Mouse (Mus musculus) midbrain, embryonic 14.5 days (tissue): ENCODE data around the gene Pole. TPM values are rescaled to one million over a fixed set of nuclear protein-coding genes. Genes with fewer than 3 reads are reported as not detected.

Source experiments
- ATAC-seq: fragments of 200-750 bp; cut with Nextera tagmentation; 2 replicates; pipeline ENCODE4 v1.8.0; 2017; ENCODE audit warnings: moderate number of reproducible peaks, moderate library complexity; ENCODE audit not compliant: low FRiP score, low TSS enrichment
- DNase-seq: peaks from one replicate; pipeline ENCODE4 v3.0.0-alpha.2; 2015
- H3K27ac ChIP-seq: fragments of 300-500 bp; sonication (generic); replicated peaks from 2 replicates; pipeline ENCODE4 v1.5.1; 2014; ENCODE audit warnings: mild to moderate bottlenecking, low read depth, low read length, moderate library complexity
- H3K27me3 ChIP-seq: fragments of 300-500 bp; sonication (generic); 2 replicates; pipeline ENCODE4 v1.6.1; 2014; ENCODE audit warnings: low read length, control low read depth, mixed read lengths; ENCODE audit not compliant: control insufficient read depth, insufficient read depth
- H3K36me3 ChIP-seq: fragments of 300-500 bp; sonication (generic); 2 replicates; pipeline ENCODE4 v1.6.1; 2014; ENCODE audit warnings: low read length, control low read depth; ENCODE audit not compliant: control insufficient read depth, insufficient read depth
- H3K4me1 ChIP-seq: fragments of 300-500 bp; sonication (generic); 2 replicates; pipeline ENCODE4 v1.6.1; 2014; ENCODE audit warnings: mild to moderate bottlenecking, antibody characterized with exemption, low read length, control low read depth; ENCODE audit not compliant: control insufficient read depth, insufficient read depth
- H3K4me2 ChIP-seq: fragments of 300-500 bp; sonication (generic); 2 replicates; pipeline ENCODE4 v1.6.1; 2014; ENCODE audit warnings: mild to moderate bottlenecking, low read length, moderate library complexity
- H3K4me3 ChIP-seq: fragments of 300-500 bp; sonication (generic); replicated peaks from 2 replicates; pipeline ENCODE4 v1.5.1; 2014; ENCODE audit warnings: low read depth, low read length
- H3K9ac ChIP-seq: fragments of 300-500 bp; sonication (generic); replicated peaks from 2 replicates; pipeline ENCODE4 v1.6.1; 2014; ENCODE audit warnings: mild to moderate bottlenecking, low read length, moderate library complexity
- H3K9me3 ChIP-seq: fragments of 300-500 bp; sonication (generic); 2 replicates; pipeline ENCODE4 v1.6.1; 2016; ENCODE audit warnings: low read length, control low read depth, mixed read lengths; ENCODE audit not compliant: control insufficient read depth
- WGBS: fragments of 180-500 bp; shearing (Covaris S2); extraction: QIAGEN DNeasy Blood & Tissue Kit; methylation state at CpG from one replicate; pipeline ENCODE4 v1.1.7; 2014; 5-methylcytosine and 5-hydroxymethylcytosine counted together
- polyA plus RNA-seq: library from polyadenylated mRNA; unstranded; fragments of >200 nt; fragmentation: Nextera tagmentation; extraction: Ambion mirVana; gene quantifications from 2 replicates; pipeline ENCODE4 v1.2.1, GENCODE M21; 2014

Pole gene
- polyA plus RNA-seq, 1 experiment from 2014 or later: 8.4 TPM

DNA sequence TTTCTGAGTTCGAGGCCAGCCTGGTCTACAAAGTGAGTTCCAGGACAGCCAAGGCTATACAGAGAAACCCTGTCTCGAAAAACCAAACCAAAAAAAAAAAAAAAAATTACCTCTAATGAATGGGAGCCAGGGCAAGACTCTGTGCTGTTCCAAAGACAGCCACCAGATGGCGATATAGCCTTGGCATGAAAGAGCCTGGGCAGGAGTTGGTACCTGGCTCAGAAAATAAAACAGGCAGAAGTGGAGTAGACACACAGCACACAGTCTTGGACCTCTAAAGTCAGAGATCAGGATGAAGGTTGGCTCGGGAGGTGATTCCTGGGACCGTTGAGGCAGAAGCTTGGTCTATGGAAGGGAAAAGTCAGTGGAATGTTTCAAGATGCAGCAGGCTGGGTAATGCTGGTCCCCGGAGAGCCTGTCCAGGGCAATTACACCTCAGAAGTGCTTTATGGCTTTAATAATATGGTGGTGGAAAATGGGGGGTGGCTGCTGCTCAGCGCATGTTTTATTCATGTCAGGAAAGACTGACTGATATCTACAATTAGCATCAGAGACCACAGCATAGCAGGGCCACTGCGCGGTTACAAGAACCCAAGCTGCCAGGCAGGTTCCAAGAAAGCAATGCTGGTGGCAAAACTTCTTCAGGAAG is 71.5 kb downstream of the Pole start:
- H3K4me3 ChIP-seq: no peak overlapping the region
- no peaks in the 10 kb centered on the region; the same call in 1 of the 2 replicates for H3K27me3 ChIP-seq
- H3K9me3 ChIP-seq: no peaks in the 10 kb centered on the region
- H3K36me3 ChIP-seq: peaks cover 4% of the 10 kb centered on the region; the same call in 1 of the 2 replicates
- 33% methylated on average over 9 of the region's 9 CpGs for WGBS
- DNase-seq: peak; percentile 94
- no peak overlapping the region for H3K9ac ChIP-seq
- no peak overlapping the region for H3K4me2 ChIP-seq
- no peaks in the 10 kb centered on the region for H3K4me1 ChIP-seq
- H3K27ac ChIP-seq: no peak overlapping the region
- peak; percentile 50; the same call in 1 of the 2 replicates for ATAC-seq

DNA sequence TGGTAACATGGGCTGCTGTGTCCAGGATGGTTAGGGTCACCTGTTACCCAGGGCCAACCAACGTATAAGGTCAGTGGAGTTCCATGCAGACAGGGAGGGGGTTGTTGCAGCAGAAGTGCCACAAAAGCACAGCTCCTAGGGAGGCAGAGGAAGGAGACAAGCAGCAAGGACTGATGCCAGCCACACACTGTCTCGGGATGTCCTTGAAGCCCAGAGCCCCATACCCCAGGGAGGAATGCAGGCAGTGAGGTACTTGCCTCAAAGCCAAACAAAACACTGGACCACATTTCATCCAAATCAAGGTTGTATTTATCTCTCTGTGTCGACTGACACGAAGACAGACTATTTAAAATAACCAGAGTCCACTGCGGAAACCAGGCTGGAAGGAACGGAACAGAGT is 75.4 kb downstream of the Pole start:
- DNase-seq (no peak), ATAC-seq (no peak)
- no peak overlapping the region for H3K4me3 ChIP-seq
- no peak overlapping the region for H3K9ac ChIP-seq
- no peaks in the 10 kb centered on the region; the same call in 1 of the 2 replicates for H3K27me3 ChIP-seq
- no peak overlapping the region for H3K27ac ChIP-seq
- no peaks in the 10 kb centered on the region for H3K9me3 ChIP-seq
- no peak overlapping the region for H3K4me2 ChIP-seq
- WGBS: 87% methylated on average over 6 of the region's 6 CpGs
- 0 out of 2 replicates have a peak, but pooled peaks cover 9% of the 10 kb centered on the region for H3K4me1 ChIP-seq
- H3K36me3 ChIP-seq: peaks cover 19% of the 10 kb centered on the region

DNA sequence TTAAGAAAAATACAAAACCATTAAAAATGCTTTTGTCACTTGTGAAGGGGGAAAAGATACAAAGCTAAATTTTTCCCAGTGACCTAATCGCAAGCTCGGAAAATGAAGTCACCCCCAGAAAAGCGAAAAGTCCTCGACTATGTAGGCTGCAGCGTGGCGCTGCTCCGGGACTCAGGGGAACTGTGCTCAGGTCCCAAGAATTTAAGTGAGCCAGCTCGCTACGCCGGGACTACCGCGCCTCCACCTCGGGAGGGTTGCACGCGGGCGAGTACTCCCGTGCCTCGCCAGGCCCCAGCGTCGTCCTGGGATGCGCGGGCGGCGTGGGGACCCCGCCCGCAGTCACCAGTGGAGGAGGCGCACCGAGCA is 76.7 kb downstream of the Pole start:
- ATAC-seq (0 out of 2 replicates have a peak, but pooled peaks have one; percentile 7), DNase-seq (no peak)
- Histone ChIP-seq H3K36me3 (peaks cover 26% of the 10 kb centered on the region), H3K9ac (peak overlapping the region; percentile 62), H3K4me1 (0 out of 2 replicates have a peak, but pooled peaks cover 9% of the 10 kb centered on the region), H3K4me2 (peak overlapping the region; percentile 80), H3K4me3 (peak overlapping the region; percentile 38), H3K27ac (peak overlapping the region; percentile 32; the same call in 1 of the 2 replicates), H3K27me3 (no peaks in the 10 kb centered on the region; the same call in 1 of the 2 replicates), H3K9me3 (no peaks in the 10 kb centered on the region)
- 2% methylated on average over 28 of the region's 28 CpGs for WGBS

DNA sequence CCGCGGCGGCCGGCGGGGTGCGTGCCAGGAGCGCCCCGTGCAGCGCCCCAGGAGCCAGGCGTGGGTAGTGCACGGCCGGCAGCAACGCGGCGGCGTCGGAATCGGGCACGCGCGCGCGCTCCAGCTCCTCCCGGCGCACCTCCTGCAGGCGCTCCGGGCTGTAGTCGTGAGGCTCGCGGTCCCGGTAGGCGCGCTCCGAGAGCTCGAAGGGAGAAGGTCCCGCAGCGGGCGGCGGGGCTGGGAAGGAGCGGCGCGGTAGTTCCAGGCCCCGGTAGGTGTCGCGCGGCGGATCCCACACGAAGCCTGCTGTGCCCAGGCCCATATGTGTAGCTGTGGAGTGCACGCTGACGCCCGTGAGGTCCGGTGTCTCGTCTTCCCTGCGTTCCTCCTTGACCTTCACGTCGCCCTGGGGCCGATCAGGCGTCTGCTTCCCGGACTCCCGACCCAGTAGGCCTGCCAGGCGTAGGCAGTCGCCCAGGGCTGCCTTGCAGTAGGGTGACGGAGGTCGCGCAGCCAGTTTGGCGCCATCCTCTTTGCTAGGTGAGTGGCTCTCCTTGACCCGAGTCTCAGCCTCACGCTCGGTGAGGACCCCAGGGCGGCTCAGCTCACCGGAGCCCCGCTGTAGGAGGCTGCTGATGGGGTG is 77.2 kb downstream of the Pole start:
- H3K9ac ChIP-seq: peak overlapping the region; percentile 62
- ATAC-seq (peak; percentile 82), DNase-seq (peak; percentile 88)
- peak overlapping the region; percentile 38 for H3K4me3 ChIP-seq
- H3K4me2 ChIP-seq: peak overlapping the region; percentile 80
- peaks cover 29% of the 10 kb centered on the region for H3K36me3 ChIP-seq
- H3K27ac ChIP-seq: peak overlapping the region; percentile 32; the same call in 1 of the 2 replicates
- no peaks in the 10 kb centered on the region for H3K9me3 ChIP-seq
- H3K4me1 ChIP-seq: 0 out of 2 replicates have a peak, but pooled peaks cover 9% of the 10 kb centered on the region
- 1% methylated on average over 72 of the region's 72 CpGs for WGBS
- no peaks in the 10 kb centered on the region; the same call in 1 of the 2 replicates for H3K27me3 ChIP-seq

DNA sequence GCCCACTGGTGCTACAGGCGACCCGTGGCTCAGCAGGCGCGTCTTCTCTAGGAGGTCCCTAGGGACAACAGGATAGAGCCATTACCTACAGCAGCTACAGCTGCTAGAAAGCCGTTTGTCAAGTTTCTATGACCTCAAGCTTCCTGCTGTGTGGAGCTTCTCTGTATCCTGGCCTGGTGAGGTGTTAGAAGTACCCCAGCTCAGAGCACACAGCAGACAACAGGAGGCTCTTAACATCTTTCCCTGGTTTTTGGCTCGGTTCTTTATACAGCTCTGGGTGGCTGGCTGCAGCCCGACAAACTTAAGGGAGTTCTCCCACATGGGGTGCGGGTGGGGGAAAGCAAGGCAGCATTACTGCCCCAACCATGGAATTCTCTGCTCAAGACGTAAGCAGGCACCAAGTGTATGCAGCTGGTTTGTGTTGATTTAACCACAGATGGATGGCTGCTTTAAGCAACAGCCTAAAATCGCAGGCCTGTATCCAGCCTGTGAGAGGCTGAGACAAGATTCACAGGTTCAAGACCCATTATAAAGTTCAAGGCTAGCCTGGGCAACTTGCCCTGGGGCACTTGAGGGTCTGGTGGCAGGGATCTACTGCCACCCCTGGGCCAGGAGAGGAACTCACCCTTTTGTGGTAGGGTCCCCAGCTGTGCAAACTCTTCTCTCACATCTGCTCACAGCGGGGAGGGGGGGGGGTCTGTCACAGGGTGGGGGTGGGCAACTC is 77.9 kb downstream of the Pole start:
- 0 out of 2 replicates have a peak, but pooled peaks cover 9% of the 10 kb centered on the region for H3K4me1 ChIP-seq
- H3K9me3 ChIP-seq: no peaks in the 10 kb centered on the region
- ATAC-seq: 0 out of 2 replicates have a peak, but pooled peaks have one; percentile 40
- 41% methylated on average over 11 of the region's 11 CpGs for WGBS
- H3K36me3 ChIP-seq: peaks cover 34% of the 10 kb centered on the region
- H3K4me3 ChIP-seq: peak overlapping the region; percentile 38
- H3K4me2 ChIP-seq: peak overlapping the region; percentile 80
- DNase-seq: peak; percentile 46
- H3K27me3 ChIP-seq: no peaks in the 10 kb centered on the region; the same call in 1 of the 2 replicates
- H3K9ac ChIP-seq: peak overlapping the region; percentile 62
- no peak overlapping the region for H3K27ac ChIP-seq

DNA sequence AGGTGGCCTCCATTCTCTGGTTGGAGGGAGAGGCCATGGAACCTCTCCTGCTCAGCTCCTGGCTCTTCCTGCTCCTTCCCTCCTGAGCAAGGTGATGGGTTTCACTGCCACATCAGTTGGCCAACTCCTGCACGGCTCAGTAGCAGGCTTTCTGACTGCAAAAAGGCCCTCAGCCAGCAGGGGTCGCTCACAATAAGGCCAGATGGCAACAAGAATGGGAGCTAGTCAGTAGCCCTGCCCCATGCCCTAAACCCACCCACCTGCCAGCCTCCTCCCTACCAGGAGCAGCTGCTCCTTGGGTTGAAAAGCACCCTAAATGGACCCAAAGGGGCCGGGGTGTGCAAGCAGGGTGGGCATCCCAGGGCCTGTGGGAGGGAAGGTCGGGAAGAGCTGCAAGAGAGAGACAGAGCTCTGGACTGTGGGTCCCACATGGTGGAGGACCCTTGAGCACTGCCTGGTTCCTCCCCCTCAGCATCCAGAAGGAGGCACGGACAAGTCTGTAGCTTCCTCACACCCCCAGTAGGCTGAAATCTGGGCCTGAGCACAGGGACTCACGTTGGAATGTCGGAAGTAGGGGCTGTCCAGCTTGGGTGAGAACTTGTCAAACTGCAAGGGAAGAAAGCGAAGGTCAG is 90.8 kb downstream of the Pole start:
- 54% methylated on average over 8 of the region's 8 CpGs for WGBS
- H3K27ac ChIP-seq: no peak overlapping the region
- no peaks in the 10 kb centered on the region for H3K27me3 ChIP-seq
- no peak overlapping the region for H3K4me2 ChIP-seq
- DNase-seq: peak; percentile 85
- peak; percentile 51; the same call in 1 of the 2 replicates for ATAC-seq
- H3K36me3 ChIP-seq: peaks cover 67% of the 10 kb centered on the region
- H3K9ac ChIP-seq: no peak overlapping the region
- no peak overlapping the region for H3K4me3 ChIP-seq
- H3K9me3 ChIP-seq: no peaks in the 10 kb centered on the region
- no peaks in the 10 kb centered on the region for H3K4me1 ChIP-seq

DNA sequence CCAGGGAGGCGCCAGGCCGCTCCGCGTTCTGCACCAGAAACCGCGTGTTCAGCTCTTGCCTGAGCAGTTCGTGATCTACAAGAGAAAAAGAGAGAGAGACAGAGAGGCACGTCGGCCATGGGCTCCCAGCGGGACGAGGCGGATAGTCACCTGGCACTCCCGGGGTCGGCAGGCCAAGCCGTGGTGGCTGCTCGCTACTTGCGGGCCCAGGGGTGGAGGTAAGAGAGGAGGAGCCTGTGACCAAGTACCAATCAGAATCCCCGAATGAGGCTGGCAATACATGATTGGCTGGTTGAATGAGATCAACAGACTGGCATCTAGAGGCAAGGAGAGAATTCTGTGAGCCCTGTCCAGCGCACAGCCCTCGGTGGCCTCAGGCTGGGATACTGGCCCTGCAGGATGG is 92.1 kb downstream of the Pole start:
- H3K4me2 ChIP-seq: no peak overlapping the region
- H3K27ac ChIP-seq: no peak overlapping the region
- no peaks in the 10 kb centered on the region for H3K9me3 ChIP-seq
- peaks cover 64% of the 10 kb centered on the region for H3K36me3 ChIP-seq
- no peak overlapping the region for H3K9ac ChIP-seq
- H3K27me3 ChIP-seq: no peaks in the 10 kb centered on the region
- H3K4me3 ChIP-seq: no peak overlapping the region
- DNase-seq (peak; percentile 40), ATAC-seq (no peak)
- WGBS: 35% methylated on average over 20 of the region's 20 CpGs
- no peaks in the 10 kb centered on the region for H3K4me1 ChIP-seq

DNA sequence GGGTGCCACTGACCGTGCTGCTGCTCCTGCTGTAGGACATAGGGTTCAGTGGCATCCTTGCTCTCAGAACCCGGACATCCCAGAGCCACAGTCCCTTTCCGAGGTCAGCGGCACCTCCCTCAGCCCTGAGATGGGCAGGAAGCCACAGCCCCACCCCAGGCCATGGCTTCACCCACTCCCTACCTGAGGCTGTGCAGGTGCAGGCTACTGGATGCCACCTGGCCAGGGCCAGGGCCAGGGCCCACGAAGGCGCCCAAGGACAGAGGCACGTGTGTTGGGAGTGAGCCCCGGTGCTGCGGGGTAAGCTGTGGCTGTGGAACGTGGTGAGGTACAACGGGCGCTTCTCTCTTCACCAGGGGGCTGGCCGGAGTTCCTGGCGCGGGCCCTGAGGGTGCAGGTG is 93.0 kb downstream of the Pole start:
- H3K9ac ChIP-seq: no peak overlapping the region
- no peaks in the 10 kb centered on the region for H3K27me3 ChIP-seq
- no peaks in the 10 kb centered on the region for H3K9me3 ChIP-seq
- 94% methylated on average over 15 of the region's 15 CpGs for WGBS
- ATAC-seq (0 out of 2 replicates have a peak, but pooled peaks have one; percentile 9), DNase-seq (no peak)
- no peak overlapping the region for H3K4me3 ChIP-seq
- H3K36me3 ChIP-seq: peaks cover 55% of the 10 kb centered on the region
- no peak overlapping the region for H3K4me2 ChIP-seq
- H3K27ac ChIP-seq: no peak overlapping the region
- no peaks in the 10 kb centered on the region for H3K4me1 ChIP-seq
